Mouse (Mus musculus): ENCODE data around the gene Sdccag8. TPM values are rescaled to one million over a fixed set of nuclear protein-coding genes. Genes with fewer than 3 reads are reported as not detected.
A peak's percentile ranks its signal among the peaks of the same experiment; 100 is the strongest.

Gene Sdccag8
- polyA plus RNA-seq, 1 experiment from 2014 or later = 8.7 TPM

DNA sequence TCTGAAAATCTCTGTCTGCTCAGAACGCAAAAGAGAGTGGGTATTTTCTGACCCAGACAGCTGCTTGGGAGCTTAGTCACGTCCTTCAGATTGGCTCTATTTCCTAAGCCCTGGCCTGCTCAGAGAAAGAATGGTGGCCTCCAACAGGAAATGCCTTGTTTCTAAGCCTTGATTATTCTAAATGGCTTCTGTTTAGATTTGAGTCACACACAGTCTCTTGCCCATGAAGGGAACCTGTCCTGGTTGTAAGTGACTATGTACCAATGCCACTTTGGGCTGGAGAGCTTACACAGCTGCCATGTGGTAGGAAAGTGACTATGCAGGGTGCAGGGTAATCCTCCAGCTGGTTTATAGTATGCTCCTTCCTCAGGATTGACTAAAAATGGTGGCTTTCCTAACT is 199.9 kb downstream of the Sdccag8 start:
- Histone ChIP-seq H3K9me3 (no peaks in the 10 kb centered on the region), H3K36me3 (no peaks in the 10 kb centered on the region), H3K4me3 (no peak overlapping the region), H3K4me2 (no peak overlapping the region), H3K27ac (replicated peaks) (peak overlapping the region; percentile 6; the same call in 1 of the 2 replicates), H3K4me1 (peaks cover 60% of the 10 kb centered on the region), H3K27me3 (replicated peaks) (no peaks in the 10 kb centered on the region), H3K9ac (no peak overlapping the region)
- WGBS = 64% methylated on average over 2 of the region's 2 CpGs
- ATAC-seq (ENCODE audit: extremely low read depth, insufficient number of reproducible peaks, low FRiP score, low TSS enrichment) = no peak

DNA sequence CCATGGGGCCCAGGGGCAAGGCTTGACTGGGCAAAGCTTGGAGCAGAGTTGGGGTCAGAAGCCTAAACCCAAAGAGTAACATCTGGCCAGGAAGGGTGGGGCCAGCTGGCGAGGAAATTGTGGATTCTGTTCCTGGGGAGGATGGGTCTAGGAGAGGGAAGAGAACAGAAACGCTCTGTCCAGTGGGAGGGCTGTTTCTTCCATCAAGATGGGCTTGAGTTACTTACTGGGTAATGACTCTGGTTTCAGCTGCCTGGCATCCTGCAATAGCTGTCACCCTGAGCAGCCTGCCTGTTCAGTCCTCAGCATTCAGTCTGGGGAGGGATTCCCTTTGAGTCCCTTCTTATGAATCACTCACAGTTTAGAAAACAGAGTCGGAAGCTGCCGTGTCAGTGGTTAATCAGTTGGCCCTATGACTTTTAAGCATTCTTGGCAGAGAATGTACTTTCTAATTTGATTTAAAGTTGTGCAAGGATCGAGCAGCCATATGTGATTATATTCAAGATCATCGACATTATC is 200.5 kb downstream of the Sdccag8 start:
- no peak for ATAC-seq (ENCODE audit: extremely low read depth, insufficient number of reproducible peaks, low FRiP score, low TSS enrichment)
- WGBS = 55% methylated on average over 6 of the region's 6 CpGs
- H3K27ac ChIP-seq (replicated peaks) = 0 out of 2 replicates have a peak overlapping the region, but pooled peaks have one; percentile 6
- no peak overlapping the region for H3K4me2 ChIP-seq
- no peaks in the 10 kb centered on the region for H3K27me3 ChIP-seq (replicated peaks)
- no peak overlapping the region for H3K4me3 ChIP-seq
- no peak overlapping the region for H3K9ac ChIP-seq
- H3K36me3 ChIP-seq = no peaks in the 10 kb centered on the region
- peaks cover 57% of the 10 kb centered on the region for H3K4me1 ChIP-seq
- no peaks in the 10 kb centered on the region for H3K9me3 ChIP-seq

GRCm38 (mm10) chr1:177015917-177016316 is 201.5 kb downstream of the Sdccag8 start:
- WGBS = 46% methylated on average over 3 of the region's 3 CpGs
- H3K9me3 ChIP-seq = no peaks in the 10 kb centered on the region
- no peak for ATAC-seq (ENCODE audit: extremely low read depth, insufficient number of reproducible peaks, low FRiP score, low TSS enrichment)
- H3K4me3 ChIP-seq = no peak overlapping the region
- H3K4me1 ChIP-seq = peaks cover 48% of the 10 kb centered on the region
- no peaks in the 10 kb centered on the region for H3K27me3 ChIP-seq (replicated peaks)
- no peak overlapping the region for H3K27ac ChIP-seq (replicated peaks)
- H3K4me2 ChIP-seq = no peak overlapping the region
- H3K36me3 ChIP-seq = no peaks in the 10 kb centered on the region
- no peak overlapping the region for H3K9ac ChIP-seq

- Histone ChIP-seq H3K9me3 (no peaks in the 10 kb centered on the region), H3K27ac (replicated peaks) (no peak overlapping the region), H3K4me3 (no peak overlapping the region), H3K4me1 (peaks cover 40% of the 10 kb centered on the region), H3K4me2 (no peak overlapping the region), H3K36me3 (no peaks in the 10 kb centered on the region), H3K27me3 (replicated peaks) (no peaks in the 10 kb centered on the region), H3K9ac (no peak overlapping the region)
- WGBS = 79% methylated on average over 2 of the region's 2 CpGs
- no peak for ATAC-seq (ENCODE audit: extremely low read depth, insufficient number of reproducible peaks, low FRiP score, low TSS enrichment)
Measured at GRCm38 (mm10) chr1:177016729-177017128, 202.3 kb downstream of the Sdccag8 start.

DNA sequence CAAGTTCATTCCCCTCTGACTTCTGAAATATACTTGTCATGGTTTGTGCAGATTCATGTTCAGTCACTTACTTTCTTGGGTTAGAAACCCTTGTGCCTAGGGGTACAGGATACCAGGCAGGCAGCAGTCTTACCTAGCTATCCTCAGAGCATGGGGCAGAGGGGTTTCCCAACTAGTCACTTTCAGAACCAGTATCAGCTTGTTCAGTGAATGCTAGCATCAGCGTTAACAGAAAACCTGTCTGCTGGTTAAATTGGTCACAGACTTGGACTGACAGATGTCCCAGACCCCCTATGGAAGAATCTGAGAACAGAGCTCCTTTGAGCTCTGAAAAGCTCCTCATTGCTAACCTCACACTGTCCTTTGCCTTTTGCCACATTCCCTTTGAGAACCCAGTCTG is 204.3 kb downstream of the Sdccag8 start:
- Histone ChIP-seq H3K4me3 (no peak overlapping the region), H3K27ac (replicated peaks) (no peak overlapping the region), H3K4me1 (peaks cover 37% of the 10 kb centered on the region), H3K27me3 (replicated peaks) (no peaks in the 10 kb centered on the region), H3K4me2 (no peak overlapping the region), H3K9me3 (no peaks in the 10 kb centered on the region), H3K36me3 (peaks cover 14% of the 10 kb centered on the region), H3K9ac (no peak overlapping the region)
- WGBS = 76% methylated on average over 1 of the region's 1 CpGs
- ATAC-seq (ENCODE audit: extremely low read depth, insufficient number of reproducible peaks, low FRiP score, low TSS enrichment) = no peak

GRCm38 (mm10) chr1:177019668-177020067 is 205.2 kb downstream of the Sdccag8 start:
- Histone ChIP-seq H3K27ac (replicated peaks) (no peak overlapping the region), H3K36me3 (peaks cover 21% of the 10 kb centered on the region), H3K9me3 (no peaks in the 10 kb centered on the region), H3K27me3 (replicated peaks) (no peaks in the 10 kb centered on the region), H3K4me1 (peaks cover 30% of the 10 kb centered on the region), H3K9ac (no peak overlapping the region), H3K4me3 (no peak overlapping the region), H3K4me2 (no peak overlapping the region)
- ATAC-seq (ENCODE audit: extremely low read depth, insufficient number of reproducible peaks, low FRiP score, low TSS enrichment) = no peak
- WGBS = 90% methylated on average over 5 of the region's 5 CpGs

DNA sequence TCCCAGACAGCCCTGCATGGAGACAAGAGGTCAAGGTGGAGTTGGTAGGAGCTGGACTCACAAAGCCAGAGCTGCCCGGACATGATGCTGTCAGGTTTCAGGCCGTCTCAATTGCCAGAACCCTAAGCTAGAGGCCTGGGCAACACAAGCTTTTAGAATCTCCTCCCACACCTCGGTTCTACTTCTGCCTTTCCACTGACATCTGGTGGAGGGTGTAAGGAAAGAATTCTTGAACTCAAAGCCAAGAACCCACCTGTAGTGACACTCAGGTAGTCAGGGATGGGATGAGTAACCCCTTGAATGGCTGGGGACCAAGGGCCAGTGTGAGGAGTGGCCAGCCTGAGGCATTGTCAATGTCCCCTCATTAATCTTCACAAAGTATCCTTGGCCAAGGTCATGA is 208.3 kb downstream of the Sdccag8 start:
- Histone ChIP-seq H3K4me1 (peaks cover 9% of the 10 kb centered on the region), H3K27ac (replicated peaks) (no peak overlapping the region), H3K4me3 (no peak overlapping the region), H3K9me3 (no peaks in the 10 kb centered on the region), H3K36me3 (peaks cover 28% of the 10 kb centered on the region), H3K4me2 (no peak overlapping the region), H3K27me3 (replicated peaks) (no peaks in the 10 kb centered on the region), H3K9ac (no peak overlapping the region)
- whole genome bisulfite sequencing = 49% methylated on average over 3 of the region's 3 CpGs
- no peak for ATAC-seq (ENCODE audit: extremely low read depth, insufficient number of reproducible peaks, low FRiP score, low TSS enrichment)

- Histone ChIP-seq H3K4me2 (no peak overlapping the region), H3K9me3 (no peaks in the 10 kb centered on the region), H3K4me3 (no peak overlapping the region), H3K9ac (no peak overlapping the region), H3K36me3 (peaks cover 33% of the 10 kb centered on the region), H3K27me3 (replicated peaks) (no peaks in the 10 kb centered on the region), H3K4me1 (peaks cover 19% of the 10 kb centered on the region), H3K27ac (replicated peaks) (no peak overlapping the region)
- ATAC-seq (ENCODE audit: extremely low read depth, insufficient number of reproducible peaks, low FRiP score, low TSS enrichment) = no peak
- 65% methylated on average over 3 of the region's 3 CpGs for WGBS
Measured at GRCm38 (mm10) chr1:177027706-177028105, 213.2 kb downstream of the Sdccag8 start.

DNA sequence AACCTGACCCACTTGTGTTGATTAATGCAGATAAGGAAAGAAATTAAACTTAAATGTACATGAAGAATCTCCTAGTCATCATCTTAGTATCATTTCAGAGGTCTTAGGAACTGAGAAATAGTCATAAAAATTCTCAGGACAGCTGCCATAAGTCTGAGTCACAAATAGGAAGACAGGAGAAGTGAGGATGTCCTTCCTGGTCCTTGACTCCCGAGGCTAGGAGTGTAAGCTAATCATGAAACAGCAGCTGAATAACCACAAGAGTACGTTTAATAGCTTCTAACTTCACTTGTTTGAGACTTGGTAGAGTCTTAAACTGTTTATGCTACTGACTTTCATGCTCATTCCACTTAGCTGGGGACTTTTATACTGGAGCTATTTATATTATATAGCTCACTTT is 214.6 kb downstream of the Sdccag8 start:
- Histone ChIP-seq H3K9ac (no peak overlapping the region), H3K4me2 (no peak overlapping the region), H3K27me3 (replicated peaks) (no peaks in the 10 kb centered on the region), H3K36me3 (peaks cover 19% of the 10 kb centered on the region), H3K4me3 (no peak overlapping the region), H3K9me3 (no peaks in the 10 kb centered on the region), H3K27ac (replicated peaks) (peak overlapping the region; percentile 5; the same call in 1 of the 2 replicates), H3K4me1 (peaks cover 19% of the 10 kb centered on the region)
- ATAC-seq (ENCODE audit: extremely low read depth, insufficient number of reproducible peaks, low FRiP score, low TSS enrichment) = no peak
- WGBS = 61% methylated on average over 2 of the region's 2 CpGs

DNA sequence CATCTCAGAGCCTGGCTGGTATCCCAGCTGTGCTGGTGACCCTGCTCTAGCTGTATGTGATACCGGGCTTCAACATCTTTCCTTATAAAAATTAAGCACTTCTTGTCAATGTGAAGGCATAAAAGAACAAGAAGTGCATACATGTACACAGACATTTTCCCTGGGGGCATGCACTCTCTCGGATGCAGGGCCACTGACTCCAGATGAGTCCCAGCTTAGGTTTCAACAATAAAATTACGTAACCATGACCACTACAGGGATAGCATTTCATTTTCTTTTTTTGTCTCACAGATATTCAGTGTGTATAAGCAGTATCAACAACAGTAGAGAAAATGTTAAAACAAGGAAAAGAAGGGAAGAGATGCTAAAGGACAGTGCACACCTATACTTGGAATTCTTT is 216.2 kb downstream of the Sdccag8 start:
- Histone ChIP-seq H3K27me3 (replicated peaks) (no peaks in the 10 kb centered on the region), H3K9me3 (no peaks in the 10 kb centered on the region), H3K27ac (replicated peaks) (no peak overlapping the region; the same call in 1 of the 2 replicates), H3K4me3 (no peak overlapping the region), H3K36me3 (peaks cover 11% of the 10 kb centered on the region; the same call in 1 of the 2 replicates), H3K4me1 (peaks cover 19% of the 10 kb centered on the region), H3K9ac (no peak overlapping the region), H3K4me2 (no peak overlapping the region)
- WGBS = 81% methylated on average over 3 of the region's 3 CpGs
- ATAC-seq (ENCODE audit: extremely low read depth, insufficient number of reproducible peaks, low FRiP score, low TSS enrichment) = no peak

GRCm38 (mm10) chr1:177031196-177031595 is 216.7 kb downstream of the Sdccag8 start:
- Histone ChIP-seq H3K9me3 (no peaks in the 10 kb centered on the region), H3K9ac (no peak overlapping the region), H3K4me3 (no peak overlapping the region), H3K27ac (replicated peaks) (no peak overlapping the region), H3K4me2 (no peak overlapping the region), H3K36me3 (peaks cover 11% of the 10 kb centered on the region; the same call in 1 of the 2 replicates), H3K27me3 (replicated peaks) (no peaks in the 10 kb centered on the region), H3K4me1 (peaks cover 19% of the 10 kb centered on the region)
- WGBS = 92% methylated on average over 1 of the region's 1 CpGs
- ATAC-seq (ENCODE audit: extremely low read depth, insufficient number of reproducible peaks, low FRiP score, low TSS enrichment) = no peak

DNA sequence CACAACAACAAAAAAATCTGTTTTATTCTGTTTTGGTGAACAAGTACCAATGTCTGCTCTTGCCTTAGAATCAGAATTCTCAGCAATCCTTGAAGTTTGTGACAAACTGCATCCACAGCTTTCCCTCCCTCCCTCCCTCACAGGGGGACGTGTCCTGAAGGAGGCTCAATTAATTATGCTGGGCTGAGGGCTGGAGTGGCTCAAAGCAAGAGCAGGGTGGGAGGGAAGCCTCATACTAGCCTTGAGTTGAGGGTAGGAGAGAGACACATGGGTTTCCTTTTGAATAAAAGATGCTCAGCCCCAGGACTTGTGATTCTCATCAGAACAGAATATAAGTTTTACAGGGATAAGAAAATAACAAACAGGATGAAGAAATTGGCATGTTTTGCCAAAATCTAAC is 217.8 kb downstream of the Sdccag8 start:
- 45% methylated on average over 1 of the region's 1 CpGs for WGBS
- H3K4me1 ChIP-seq = peaks cover 19% of the 10 kb centered on the region
- H3K9ac ChIP-seq = no peak overlapping the region
- no peak overlapping the region for H3K4me3 ChIP-seq
- ATAC-seq (ENCODE audit: extremely low read depth, insufficient number of reproducible peaks, low FRiP score, low TSS enrichment) = no peak
- H3K27ac ChIP-seq (replicated peaks) = no peak overlapping the region
- no peak overlapping the region for H3K4me2 ChIP-seq
- peaks cover 11% of the 10 kb centered on the region; the same call in 1 of the 2 replicates for H3K36me3 ChIP-seq
- no peaks in the 10 kb centered on the region for H3K27me3 ChIP-seq (replicated peaks)
- H3K9me3 ChIP-seq = no peaks in the 10 kb centered on the region
